Mouse (Mus musculus) urinary bladder, adult 18-20 months (tissue): ENCODE data around the gene Gm4513.
"Not testable (repeated sequence)": the region's sequence is repeated elsewhere in the genome, so short reads cannot be mapped to it uniquely, and the experiment has no call there.

Experiments used
- DNase-seq, 2 experiments: peaks; one replicate each; pipeline ENCODE4 v3.0.0; 2022; ENCODE audit warnings: low spot score in 2 of 2, mixed read lengths in 2 of 2

Gm4513 gene

DNA sequence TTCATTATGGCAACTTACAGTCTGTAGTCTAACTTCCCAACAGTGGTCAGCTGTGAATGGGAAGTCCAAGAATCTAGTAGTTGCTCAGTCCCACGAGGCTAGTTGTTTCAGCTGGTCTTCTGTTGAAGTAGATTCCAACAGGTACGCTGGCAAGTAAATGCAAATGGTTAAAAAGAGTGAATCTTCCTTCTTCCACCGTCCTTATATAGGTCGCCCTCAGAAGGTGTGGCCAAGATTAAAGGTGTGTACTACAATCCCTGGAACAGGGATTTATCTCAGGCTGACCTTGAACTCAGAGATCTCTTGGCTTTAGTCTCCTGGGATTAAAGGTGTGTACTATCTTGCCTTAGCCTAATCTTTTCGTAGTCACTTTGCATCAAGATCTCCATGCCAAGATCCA is at the start of gene Gm4513:
Gm4513 (minus strand) TSS at position 101 of the 400 bp plus-strand sequence.
- DNase-seq: not testable (repeated sequence)

DNA sequence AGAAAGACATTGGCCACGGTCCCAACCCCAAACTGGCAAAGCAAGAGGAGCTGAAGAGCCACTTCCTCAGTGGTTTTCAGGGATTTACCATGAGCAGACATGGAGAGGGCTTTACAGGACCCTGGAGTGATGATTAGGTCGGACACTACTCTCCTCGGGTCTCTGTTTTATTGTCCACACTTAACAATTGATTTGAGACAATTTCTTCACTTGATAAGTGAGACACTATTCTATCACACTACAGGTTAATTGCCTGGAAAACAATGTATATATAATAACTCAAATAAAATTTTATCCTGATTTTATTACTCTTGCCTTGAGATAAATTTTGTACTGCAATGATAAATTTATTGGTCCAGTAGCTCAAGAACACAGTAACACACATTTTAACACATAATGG is 22.7 kb downstream of the Gm4513 start, which contains the start of gene Gm4141:
Gm4141 (minus strand) TSS at position 101 of the 400 bp plus-strand sequence.
- not testable (repeated sequence) for DNase-seq

GRCm38 (mm10) chr7:20545657-20546056 is 53.2 kb downstream of the Gm4513 start, which contains the start of gene Gm5726:
Gene Gm5726 (minus strand): TSS chr7:20545757.
- DNase-seq: not testable (repeated sequence)
